Mouse (Mus musculus) bone marrow macrophage, adult 2 months (primary cell): ENCODE data around the gene Tbc1d24. TPM values are rescaled to one million over a fixed set of nuclear protein-coding genes. Genes with fewer than 3 reads are reported as not detected.

Source experiments
- H3K27ac ChIP-seq: 2 replicates; pipeline ENCODE4 v1.5.1; 2012; ENCODE audit warnings: low read depth, low read length; ENCODE audit not compliant: insufficient read depth
- H3K4me1 ChIP-seq: 2 replicates; pipeline ENCODE4 v1.6.1; 2012; ENCODE audit warnings: low read length; ENCODE audit not compliant: control insufficient read depth, insufficient read depth
- H3K4me3 ChIP-seq: 2 replicates; pipeline ENCODE4 v1.5.1; 2012; ENCODE audit warnings: mild to moderate bottlenecking, low read length, moderate library complexity; ENCODE audit not compliant: insufficient read depth
- CTCF ChIP-seq: IDR thresholded peaks from 2 replicates; pipeline ENCODE4 v1.5.1; 2012; ENCODE audit warnings: low read depth, mild to moderate bottlenecking, low read length, moderate library complexity
- POLR2A ChIP-seq: IDR thresholded peaks from 2 replicates; pipeline ENCODE4 v1.6.1; 2012; ENCODE audit warnings: mild to moderate bottlenecking, low read depth, low read length, borderline replicate concordance
- polyA plus RNA-seq: library from polyadenylated mRNA; stranded (reverse); fragments of >200 nt; gene quantifications from 2 replicates; pipeline ENCODE4 v1.2.4, GENCODE M21; 2012; ENCODE audit not compliant: missing spikeins, insufficient read depth, insufficient read length

Tbc1d24 gene
- 23.0 and 24.0 TPM in 2 replicates for polyA plus RNA-seq

GRCm38 (mm10) chr17:24205284-24205888 is at the start of gene Tbc1d24:
Gene Tbc1d24 (minus strand): TSS chr17:24205562.
- H3K27ac ChIP-seq = no peak within 1 kb of the TSS
- TF ChIP-seq CTCF (no peak), POLR2A (no peak)
- H3K4me3 ChIP-seq = peak within 1 kb of the TSS; percentile 80
- peaks cover 18% of the 10 kb centered on the region for H3K4me1 ChIP-seq

GRCm38 (mm10) chr17:24252329-24252728 is 47.0 kb upstream of the Tbc1d24 start:
- TF ChIP-seq CTCF (no peak), POLR2A (no peak)
- peaks cover 6% of the 10 kb centered on the region; the same call in 1 of the 2 replicates for H3K4me1 ChIP-seq
- 0 out of 2 replicates have a peak overlapping the region, but pooled peaks have one; percentile 58 for H3K4me3 ChIP-seq
- H3K27ac ChIP-seq = peak overlapping the region; percentile 75; the same call in 1 of the 2 replicates

GRCm38 (mm10) chr17:24251320-24252069 is 46.1 kb upstream of the Tbc1d24 start, which contains the start of gene Ccnf:
Gene Ccnf (minus strand): TSS chr17:24251484.
- Histone ChIP-seq H3K4me3 (peak within 1 kb of the TSS; percentile 85), H3K4me1 (peaks cover 6% of the 10 kb centered on the region; the same call in 1 of the 2 replicates), H3K27ac (peak within 1 kb of the TSS; percentile 75)
- TF ChIP-seq POLR2A (no peak), CTCF (no peak)

- Histone ChIP-seq H3K4me3 (peak overlapping the region; percentile 85), H3K27ac (peak overlapping the region; percentile 60), H3K4me1 (peaks cover 6% of the 10 kb centered on the region; the same call in 1 of the 2 replicates)
- TF ChIP-seq POLR2A (no peak), CTCF (no peak)
Measured at GRCm38 (mm10) chr17:24250988-24251319, 45.6 kb upstream of the Tbc1d24 start.

GRCm38 (mm10) chr17:24248641-24249040 is 43.3 kb upstream of the Tbc1d24 start:
- Histone ChIP-seq H3K4me1 (peaks cover 6% of the 10 kb centered on the region; the same call in 1 of the 2 replicates), H3K27ac (no peak overlapping the region), H3K4me3 (no peak overlapping the region)
- no peak for TF ChIP-seq CTCF
- no peak for TF ChIP-seq POLR2A

- TF ChIP-seq POLR2A (no peak), CTCF (no peak)
- H3K4me1 ChIP-seq = no peaks in the 10 kb centered on the region
- H3K27ac ChIP-seq = no peak overlapping the region
- no peak overlapping the region for H3K4me3 ChIP-seq
Measured at GRCm38 (mm10) chr17:24244061-24244460, 38.7 kb upstream of the Tbc1d24 start.

GRCm38 (mm10) chr17:24243311-24243969 is 38.1 kb upstream of the Tbc1d24 start:
- Histone ChIP-seq H3K4me3 (no peak overlapping the region), H3K27ac (no peak overlapping the region), H3K4me1 (no peaks in the 10 kb centered on the region)
- TF ChIP-seq POLR2A (no peak), CTCF (peak; percentile 52; the same call in 1 of the 2 replicates)

GRCm38 (mm10) chr17:24236921-24237320 is 31.6 kb upstream of the Tbc1d24 start:
- H3K4me1 ChIP-seq = no peaks in the 10 kb centered on the region
- no peak overlapping the region for H3K4me3 ChIP-seq
- TF ChIP-seq CTCF (no peak), POLR2A (no peak)

GRCm38 (mm10) chr17:24236479-24236878 is 31.1 kb upstream of the Tbc1d24 start:
- no peaks in the 10 kb centered on the region for H3K4me1 ChIP-seq
- TF ChIP-seq CTCF (no peak), POLR2A (no peak)

More at GRCm38 (mm10) chr17:24236921-24237320, 31.6 kb upstream of the Tbc1d24 start:
- H3K27ac ChIP-seq = no peak overlapping the region

More at GRCm38 (mm10) chr17:24236479-24236878, 31.1 kb upstream of the Tbc1d24 start:
- Histone ChIP-seq H3K4me3 (no peak overlapping the region), H3K27ac (no peak overlapping the region)
